Mouse (Mus musculus): ENCODE measurements at regions not wholly inside any gene's neighbourhood (a gene's known extent, or its start where the extent isn't known, plus 50 kb on each side); places are given as distances from the start of the nearest gene placed in this dataset.

DNA sequence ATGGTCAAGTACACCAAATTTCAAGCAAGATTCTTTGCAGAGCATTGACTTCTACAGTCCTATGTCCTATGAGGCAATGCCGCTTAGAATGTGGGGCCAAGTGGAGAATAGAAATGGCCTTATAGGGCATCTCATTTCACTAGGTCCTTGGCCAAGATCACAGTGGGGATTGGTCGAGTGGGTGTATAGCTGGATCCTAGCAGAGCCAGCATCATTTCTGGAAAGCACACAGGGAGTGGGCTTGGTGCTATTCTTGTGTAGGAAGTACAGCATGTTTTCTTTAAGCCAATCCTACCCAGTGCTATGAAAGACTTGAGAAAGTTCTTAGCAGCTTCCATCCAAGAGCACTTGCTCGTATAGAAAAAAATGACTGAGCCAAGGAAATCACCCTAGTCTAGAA, 178.2 kb upstream of the Ntm start:
- peaks cover 17 to 29% of the 10 kb centered on the region in 2 experiments for H3K4me1 ChIP-seq (ENCODE audit: control insufficient read depth in 2 of 2, insufficient read depth in 2 of 2, low read length in 2 of 2)
- no peak overlapping the region for H3K4me2 ChIP-seq (ENCODE audit: low read length)
- no peak for ATAC-seq (ENCODE audit: insufficient number of reproducible peaks, insufficient read depth, low FRiP score, low read depth)
- no peak overlapping the region for H3K27ac ChIP-seq (replicated peaks in 1 of 2; ENCODE audit: control insufficient read depth in 1 of 2, insufficient read depth in 1 of 2, low read depth in 2 of 2, low read length in 2 of 2)
- no peak overlapping the region for H3K4me3 ChIP-seq (ENCODE audit: control insufficient read depth in 1 of 2, insufficient read depth in 1 of 2, low read depth in 1 of 2, low read length in 2 of 2)
- H3K9me3 ChIP-seq (ENCODE audit: control insufficient read depth, low read length): no peaks in the 10 kb centered on the region
- no peaks in the 10 kb centered on the region for H3K36me3 ChIP-seq (ENCODE audit: control insufficient read depth, insufficient read depth, low read length)
- 88% methylated on average over 3 of the region's 3 CpGs for WGBS
- H3K9ac ChIP-seq (ENCODE audit: low read length): no peak overlapping the region
- no peaks in the 10 kb centered on the region for H3K27me3 ChIP-seq (ENCODE audit: control insufficient read depth, insufficient read depth, low read length)

DNA sequence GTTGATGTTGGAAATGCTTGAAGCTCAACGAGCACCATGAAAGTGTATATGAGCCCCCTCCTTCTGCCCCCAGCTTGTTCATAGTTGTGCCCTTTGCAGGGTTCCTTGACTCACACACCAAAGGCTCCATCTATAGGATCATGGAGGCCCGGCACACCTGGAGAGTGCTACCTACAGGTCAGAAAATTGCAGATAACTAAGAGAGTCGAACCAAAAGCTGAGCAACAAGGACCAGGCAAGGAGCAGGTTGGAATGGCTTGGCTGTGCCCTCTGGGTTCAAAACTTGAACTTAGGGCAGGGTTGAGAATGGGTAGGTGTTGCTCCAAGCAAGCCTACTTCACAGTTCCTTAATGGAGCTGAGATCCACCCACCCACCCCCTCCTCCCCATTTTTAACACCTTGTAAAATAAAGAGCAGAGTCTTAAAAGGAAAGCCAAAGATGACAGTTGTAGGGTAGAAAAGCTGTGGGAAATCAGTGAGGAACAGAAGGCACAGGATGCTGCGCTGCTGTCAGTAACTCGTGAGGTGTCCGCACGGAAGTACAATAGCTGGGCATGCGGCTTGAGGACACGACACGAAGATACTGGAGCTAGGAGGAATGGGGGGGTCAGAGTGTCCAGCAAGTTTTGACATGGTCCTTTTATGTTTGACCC, 180.0 kb upstream of the Ntm start:
- Histone ChIP-seq H3K9me3 (ENCODE audit: control insufficient read depth, low read length) (no peaks in the 10 kb centered on the region), H3K9ac (ENCODE audit: low read length) (no peak overlapping the region), H3K4me3 (ENCODE audit: control insufficient read depth in 1 of 2, insufficient read depth in 1 of 2, low read depth in 1 of 2, low read length in 2 of 2) (no peak overlapping the region), H3K27me3 (ENCODE audit: control insufficient read depth, insufficient read depth, low read length) (no peaks in the 10 kb centered on the region), H3K36me3 (ENCODE audit: control insufficient read depth, insufficient read depth, low read length) (no peaks in the 10 kb centered on the region), H3K27ac (replicated peaks in 1 of 2; ENCODE audit: control insufficient read depth in 1 of 2, insufficient read depth in 1 of 2, low read depth in 2 of 2, low read length in 2 of 2) (no peak overlapping the region), H3K4me1 (ENCODE audit: control insufficient read depth in 2 of 2, insufficient read depth in 2 of 2, low read length in 2 of 2) (peaks cover 10 to 21% of the 10 kb centered on the region in 2 experiments), H3K4me2 (ENCODE audit: low read length) (no peak overlapping the region)
- 86% methylated on average over 10 of the region's 10 CpGs for WGBS
- no peak for ATAC-seq (ENCODE audit: insufficient number of reproducible peaks, insufficient read depth, low FRiP score, low read depth)

DNA sequence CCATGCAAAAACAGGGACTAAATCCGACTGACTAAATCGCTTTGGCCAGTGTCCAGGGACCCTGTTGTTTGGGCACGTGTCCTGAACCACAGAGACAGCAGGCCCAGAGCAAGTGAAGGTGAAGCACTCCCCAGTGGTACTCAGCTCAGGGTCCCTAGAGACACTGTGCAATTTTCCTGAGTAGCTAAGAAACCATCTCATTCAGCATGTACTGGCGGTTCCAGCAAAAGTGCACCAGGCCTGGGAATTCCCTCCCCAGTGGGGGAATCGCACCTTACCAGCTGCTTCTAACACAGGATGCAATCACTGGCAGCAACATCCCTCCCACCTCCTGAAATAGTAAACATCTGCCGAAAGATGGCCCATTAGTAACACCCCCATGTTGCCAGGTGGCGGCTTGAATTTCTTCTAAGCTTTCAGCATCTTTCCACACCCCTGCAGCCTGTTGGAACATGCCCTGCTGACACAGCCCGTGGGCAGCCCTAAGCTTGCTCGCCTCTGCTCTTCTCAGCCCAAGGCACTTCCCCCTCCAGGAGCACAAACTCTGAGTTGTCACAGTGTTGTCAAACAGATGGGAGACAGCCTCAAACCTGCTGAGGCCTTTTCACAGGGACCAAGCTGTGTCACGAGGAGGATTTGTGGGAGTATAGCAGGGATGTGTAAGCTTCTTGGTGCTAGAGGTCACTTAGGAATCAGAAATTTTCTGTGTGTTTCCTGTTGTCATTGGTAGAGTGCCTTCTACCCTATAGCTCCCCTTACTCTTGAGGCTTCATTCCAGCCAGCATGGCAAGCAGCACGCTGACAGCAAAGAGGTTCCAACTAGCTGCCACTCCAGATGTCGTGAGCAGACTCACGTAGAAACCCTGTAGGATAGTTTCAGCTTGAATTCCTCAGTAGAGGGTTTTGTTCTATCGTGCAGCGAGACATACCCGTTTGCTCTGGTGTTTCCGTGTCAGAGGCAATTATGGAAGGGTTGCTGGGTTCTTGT, 186.8 kb upstream of the Ntm start:
- no peak for ATAC-seq (ENCODE audit: insufficient number of reproducible peaks, insufficient read depth, low FRiP score, low read depth)
- Histone ChIP-seq H3K9me3 (ENCODE audit: control insufficient read depth, low read length) (no peaks in the 10 kb centered on the region), H3K36me3 (ENCODE audit: control insufficient read depth, insufficient read depth, low read length) (no peaks in the 10 kb centered on the region), H3K27me3 (ENCODE audit: control insufficient read depth, insufficient read depth, low read length) (no peaks in the 10 kb centered on the region), H3K4me3 (ENCODE audit: control insufficient read depth in 1 of 2, insufficient read depth in 1 of 2, low read depth in 1 of 2, low read length in 2 of 2) (no peak overlapping the region), H3K9ac (ENCODE audit: low read length) (no peak overlapping the region), H3K4me2 (ENCODE audit: low read length) (no peak overlapping the region), H3K4me1 (ENCODE audit: control insufficient read depth in 2 of 2, insufficient read depth in 2 of 2, low read length in 2 of 2) (peaks cover 13% of the 10 kb centered on the region in 2 experiments; a peak in 3 of 4 replicates), H3K27ac (replicated peaks in 1 of 2; ENCODE audit: control insufficient read depth in 1 of 2, insufficient read depth in 1 of 2, low read depth in 2 of 2, low read length in 2 of 2) (no peak overlapping the region)
- WGBS: 35% methylated on average over 17 of the region's 17 CpGs

DNA sequence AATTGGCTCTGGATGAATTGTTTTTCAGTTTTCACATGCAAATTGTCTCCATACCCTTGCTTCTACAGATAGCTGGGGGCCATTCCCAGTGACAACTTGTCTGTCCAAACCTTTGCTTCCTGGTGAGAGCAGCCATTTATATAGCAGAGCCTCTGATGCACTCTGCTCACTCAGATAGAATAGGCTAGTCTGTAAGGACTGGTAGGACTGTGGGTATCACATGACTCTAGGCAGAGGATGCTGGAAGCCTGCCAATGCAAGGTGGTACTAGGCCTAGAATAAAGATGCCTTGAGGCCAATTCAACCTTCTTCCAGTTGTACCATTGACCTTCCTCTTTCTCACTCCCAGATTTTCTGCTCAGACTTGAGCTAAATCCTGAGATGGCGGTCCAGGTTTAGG, 188.2 kb upstream of the Ntm start:
- Histone ChIP-seq H3K9me3 (ENCODE audit: control insufficient read depth, low read length) (no peaks in the 10 kb centered on the region), H3K36me3 (ENCODE audit: control insufficient read depth, insufficient read depth, low read length) (no peaks in the 10 kb centered on the region), H3K4me2 (ENCODE audit: low read length) (no peak overlapping the region), H3K4me1 (ENCODE audit: control insufficient read depth in 2 of 2, insufficient read depth in 2 of 2, low read length in 2 of 2) (peaks cover 13% of the 10 kb centered on the region in 2 experiments; a peak in 3 of 4 replicates), H3K27me3 (ENCODE audit: control insufficient read depth, insufficient read depth, low read length) (no peaks in the 10 kb centered on the region), H3K4me3 (ENCODE audit: control insufficient read depth in 1 of 2, insufficient read depth in 1 of 2, low read depth in 1 of 2, low read length in 2 of 2) (no peak overlapping the region), H3K9ac (ENCODE audit: low read length) (no peak overlapping the region), H3K27ac (replicated peaks in 1 of 2; ENCODE audit: control insufficient read depth in 1 of 2, insufficient read depth in 1 of 2, low read depth in 2 of 2, low read length in 2 of 2) (no peak overlapping the region)
- ATAC-seq (ENCODE audit: insufficient number of reproducible peaks, insufficient read depth, low FRiP score, low read depth): no peak
- 94% methylated on average over 1 of the region's 1 CpGs for WGBS

DNA sequence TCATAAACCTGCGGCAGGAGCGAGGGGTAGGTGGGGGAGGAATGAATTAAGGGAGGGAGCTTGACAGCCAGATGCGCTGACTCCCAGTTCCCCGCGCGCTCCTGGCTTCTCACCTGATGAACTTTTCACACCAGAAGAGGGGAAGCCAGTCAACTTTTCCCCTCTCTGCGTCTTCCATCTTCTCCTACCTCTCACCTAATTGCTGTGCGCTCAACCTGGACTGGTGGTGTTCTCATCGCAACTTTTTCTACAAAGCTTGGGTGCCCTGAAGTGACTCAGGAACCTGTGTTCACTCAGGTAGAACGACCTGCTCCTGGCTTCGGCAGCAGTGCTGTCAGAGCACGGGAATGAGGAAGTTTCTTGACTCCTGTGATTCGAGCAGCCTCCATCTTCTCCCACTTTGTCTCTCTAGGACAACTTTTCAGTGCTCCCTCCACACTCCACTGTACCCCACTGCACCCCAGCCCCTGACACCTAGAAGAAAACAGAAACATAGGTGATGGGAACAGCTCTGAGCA, 203.4 kb upstream of the Ntm start:
- Histone ChIP-seq H3K4me1 (ENCODE audit: control insufficient read depth in 2 of 2, insufficient read depth in 2 of 2, low read length in 2 of 2) (peaks cover 0 to 3% of the 10 kb centered on the region in 2 experiments; a peak in 2 of 4 replicates), H3K27ac (replicated peaks in 1 of 2; ENCODE audit: control insufficient read depth in 1 of 2, insufficient read depth in 1 of 2, low read depth in 2 of 2, low read length in 2 of 2) (no peak overlapping the region), H3K36me3 (ENCODE audit: control insufficient read depth, insufficient read depth, low read length) (no peaks in the 10 kb centered on the region), H3K9me3 (ENCODE audit: control insufficient read depth, low read length) (no peaks in the 10 kb centered on the region), H3K4me3 (ENCODE audit: control insufficient read depth in 1 of 2, insufficient read depth in 1 of 2, low read depth in 1 of 2, low read length in 2 of 2) (no peak overlapping the region), H3K9ac (ENCODE audit: low read length) (no peak overlapping the region), H3K4me2 (ENCODE audit: low read length) (no peak overlapping the region), H3K27me3 (ENCODE audit: control insufficient read depth, insufficient read depth, low read length) (no peaks in the 10 kb centered on the region)
- WGBS: 82% methylated on average over 13 of the region's 13 CpGs
- ATAC-seq (ENCODE audit: insufficient number of reproducible peaks, insufficient read depth, low FRiP score, low read depth): no peak

DNA sequence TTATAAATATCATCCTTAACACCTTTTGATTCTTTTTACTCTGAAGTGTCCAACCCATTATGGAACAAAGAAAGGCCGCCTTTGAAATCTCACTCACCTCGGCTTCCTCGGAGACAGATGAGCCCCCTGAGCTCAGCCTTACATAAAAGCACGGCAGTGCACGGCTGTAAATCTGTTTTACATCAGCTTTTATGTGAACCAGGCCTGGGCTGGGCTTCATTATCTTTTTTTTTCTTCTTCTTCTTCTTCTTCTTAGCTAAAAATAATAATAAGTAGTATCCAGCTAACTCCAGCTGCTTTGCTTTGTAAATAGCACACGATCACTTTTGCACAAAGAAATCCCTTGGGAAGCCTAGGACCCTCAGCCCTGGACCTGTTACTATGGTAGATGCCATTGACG, 204.3 kb upstream of the Ntm start:
- Histone ChIP-seq H3K27ac (replicated peaks in 1 of 2; ENCODE audit: control insufficient read depth in 1 of 2, insufficient read depth in 1 of 2, low read depth in 2 of 2, low read length in 2 of 2) (no peak overlapping the region), H3K27me3 (ENCODE audit: control insufficient read depth, insufficient read depth, low read length) (no peaks in the 10 kb centered on the region), H3K36me3 (ENCODE audit: control insufficient read depth, insufficient read depth, low read length) (no peaks in the 10 kb centered on the region), H3K4me3 (ENCODE audit: control insufficient read depth in 1 of 2, insufficient read depth in 1 of 2, low read depth in 1 of 2, low read length in 2 of 2) (no peak overlapping the region), H3K4me2 (ENCODE audit: low read length) (no peak overlapping the region), H3K9ac (ENCODE audit: low read length) (no peak overlapping the region), H3K9me3 (ENCODE audit: control insufficient read depth, low read length) (no peaks in the 10 kb centered on the region), H3K4me1 (ENCODE audit: control insufficient read depth in 2 of 2, insufficient read depth in 2 of 2, low read length in 2 of 2) (peaks cover 0 to 3% of the 10 kb centered on the region in 2 experiments; a peak in 2 of 4 replicates)
- WGBS: 56% methylated on average over 7 of the region's 7 CpGs
- no peak for ATAC-seq (ENCODE audit: insufficient number of reproducible peaks, insufficient read depth, low FRiP score, low read depth)

DNA sequence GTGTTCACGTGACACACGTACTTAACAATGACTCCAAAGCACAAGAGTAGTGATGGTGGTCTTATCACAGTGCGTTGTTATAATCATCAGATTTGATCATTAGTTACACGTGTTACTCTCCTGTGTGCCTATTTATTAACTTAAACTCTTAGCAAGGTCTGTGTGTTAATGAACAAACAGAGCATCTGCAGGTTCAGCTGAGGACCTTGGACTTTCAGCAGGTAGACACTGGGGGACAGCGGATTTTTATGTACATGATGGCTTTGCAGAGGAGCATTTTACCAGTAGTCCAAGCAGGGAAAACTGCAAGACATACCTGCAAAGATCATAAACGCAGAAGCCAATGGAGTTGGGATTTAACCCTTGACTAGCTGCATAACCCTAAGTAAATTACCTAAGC, 211.7 kb upstream of the Ntm start:
- Histone ChIP-seq H3K27me3 (ENCODE audit: control insufficient read depth, insufficient read depth, low read length) (no peaks in the 10 kb centered on the region), H3K9ac (ENCODE audit: low read length) (no peak overlapping the region), H3K36me3 (ENCODE audit: control insufficient read depth, insufficient read depth, low read length) (no peaks in the 10 kb centered on the region), H3K4me3 (ENCODE audit: control insufficient read depth in 1 of 2, insufficient read depth in 1 of 2, low read depth in 1 of 2, low read length in 2 of 2) (no peak overlapping the region), H3K4me2 (ENCODE audit: low read length) (no peak overlapping the region), H3K4me1 (ENCODE audit: control insufficient read depth in 2 of 2, insufficient read depth in 2 of 2, low read length in 2 of 2) (no peaks in the 10 kb centered on the region), H3K9me3 (ENCODE audit: control insufficient read depth, low read length) (no peaks in the 10 kb centered on the region), H3K27ac (replicated peaks in 1 of 2; ENCODE audit: control insufficient read depth in 1 of 2, insufficient read depth in 1 of 2, low read depth in 2 of 2, low read length in 2 of 2) (no peak overlapping the region)
- no peak for ATAC-seq (ENCODE audit: insufficient number of reproducible peaks, insufficient read depth, low FRiP score, low read depth)
- 80% methylated on average over 6 of the region's 6 CpGs for WGBS

Measured in heart, embryonic 14.5 days (tissue).